Mouse (Mus musculus) olfactory bulb, adult 2 months (tissue): ENCODE results near the gene Tmbim1.

Experiments used
- CTCF ChIP-seq: fragments of 200-500 bp; IDR thresholded peaks from 2 replicates; pipeline ENCODE4 v1.5.1; 2012; ENCODE audit warnings: low read depth, mild to moderate bottlenecking, low read length, moderate library complexity; ENCODE audit not compliant: insufficient read depth
- POLR2A ChIP-seq: fragments of 200-500 bp; IDR thresholded peaks from 2 replicates; pipeline ENCODE4 v1.6.1; 2012; ENCODE audit warnings: mild to moderate bottlenecking, low read depth, low read length, moderate library complexity; ENCODE audit not compliant: insufficient read depth

DNA sequence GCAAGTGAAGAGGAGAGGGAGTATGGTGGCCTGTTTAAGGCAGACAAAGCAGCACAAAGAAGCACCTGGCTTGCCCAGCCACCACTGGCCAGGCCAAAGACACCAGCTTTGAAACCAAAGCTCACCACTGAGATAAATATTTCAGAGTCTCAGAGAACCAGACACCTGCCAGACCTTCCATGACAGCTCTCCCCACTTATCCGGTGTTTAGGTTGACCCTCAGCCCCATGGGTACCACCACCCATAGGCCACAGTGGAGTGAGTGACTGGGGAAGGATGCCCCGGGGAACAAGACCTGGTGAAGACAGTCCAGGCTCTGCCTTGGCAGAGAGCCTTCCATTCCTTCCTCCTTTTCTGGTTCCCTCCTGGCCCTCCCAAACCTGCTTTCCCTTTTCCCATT lies 2.6 kb downstream of the Tmbim1 start:
- TF ChIP-seq POLR2A (no peak), CTCF (no peak)
